In genomic region chr15:10609107-10609506, GRCm38 (mm10) we compare ENCODE assay signal across 33 mouse cellular contexts. TPM values are rescaled to one million over a fixed set of nuclear protein-coding genes. Genes with fewer than 3 reads are reported as not detected.
DNase-seq lines count a peak whose midpoint lies in the region; ATAC-seq and TF ChIP-seq lines count a peak whose summit lies in the region.
"Had no signal": no experiment of that assay in that cellular context is flagged by ENCODE, and none has a peak within 500 bp of the region (broad histone marks: within the 10 kb centered on the region; RNA-seq: fewer than 3 reads in every experiment).

No protein-coding gene starts in this region.

- H3K27ac ChIP-seq in heart, embryonic 15.5 days, result 0 out of 2 replicates have a peak overlapping the region, but pooled peaks have one; percentile 12
- H3K27ac ChIP-seq in midbrain, postnatal 0 days (ENCODE audit: low read depth, low read length), result no peak overlapping the region
- no peak overlapping the region for H3K27ac ChIP-seq in midbrain, embryonic 14.5 days (replicated peaks; ENCODE audit: low read depth, low read length)
- H3K27ac ChIP-seq in limb, embryonic 10.5 days, result peak overlapping the region; percentile 27; the same call in 1 of the 2 replicates
- H3K27ac ChIP-seq: forebrain, embryonic 15.5 days; hindbrain, embryonic 12.5 days; liver, embryonic 13.5 days had no signal

- no peak overlapping the region for H3K4me3 ChIP-seq in heart, embryonic 15.5 days
- H3K4me3 ChIP-seq in midbrain, postnatal 0 days (ENCODE audit: low read depth, low read length), result no peak overlapping the region
- H3K4me3 ChIP-seq in midbrain, embryonic 14.5 days (replicated peaks; ENCODE audit: low read depth, low read length), result no peak overlapping the region
- no peak overlapping the region for H3K4me3 ChIP-seq in limb, embryonic 10.5 days
- H3K4me3 ChIP-seq: forebrain, embryonic 15.5 days; heart, embryonic 12.5 days; hindbrain, embryonic 12.5 days; liver, embryonic 13.5 days had no signal

- 90% methylated on average over 4 of the region's 4 CpGs for WGBS in heart, embryonic 15.5 days
- 75% methylated on average over 4 of the region's 4 CpGs for WGBS in midbrain, postnatal 0 days
- WGBS in midbrain, embryonic 14.5 days, result 84% methylated on average over 4 of the region's 4 CpGs
- WGBS in limb, embryonic 10.5 days, result 92% methylated on average over 4 of the region's 4 CpGs

- no peaks in the 10 kb centered on the region for H3K27me3 ChIP-seq in heart, embryonic 15.5 days
- no peaks in the 10 kb centered on the region for H3K27me3 ChIP-seq in midbrain, postnatal 0 days (ENCODE audit: insufficient read depth, low read length)
- no peaks in the 10 kb centered on the region for H3K27me3 ChIP-seq in midbrain, embryonic 14.5 days (ENCODE audit: control insufficient read depth, insufficient read depth, low read length)
- no peaks in the 10 kb centered on the region for H3K27me3 ChIP-seq in limb, embryonic 10.5 days (ENCODE audit: low read depth, poor library complexity, severe bottlenecking)
- H3K27me3 ChIP-seq: forebrain, embryonic 15.5 days; heart, embryonic 12.5 days; hindbrain, embryonic 12.5 days; liver, embryonic 13.5 days had no signal

- no peak overlapping the region for H3K4me2 ChIP-seq in heart, embryonic 15.5 days
- no peak overlapping the region for H3K4me2 ChIP-seq in midbrain, postnatal 0 days (ENCODE audit: low read depth, low read length, poor library complexity, severe bottlenecking)
- H3K4me2 ChIP-seq in midbrain, embryonic 14.5 days (ENCODE audit: low read length), result no peak overlapping the region
- H3K4me2 ChIP-seq: forebrain, embryonic 15.5 days; heart, embryonic 12.5 days; hindbrain, embryonic 12.5 days; liver, embryonic 13.5 days; midbrain, embryonic 11.5 days had no signal

- peaks cover 13% of the 10 kb centered on the region; the same call in 1 of the 2 replicates for H3K36me3 ChIP-seq in heart, embryonic 15.5 days
- H3K36me3 ChIP-seq in midbrain, postnatal 0 days (ENCODE audit: insufficient read depth, low read length), result no peaks in the 10 kb centered on the region
- peaks cover 5% of the 10 kb centered on the region; the same call in 1 of the 2 replicates for H3K36me3 ChIP-seq in midbrain, embryonic 14.5 days (ENCODE audit: control insufficient read depth, insufficient read depth, low read length)
- H3K36me3 ChIP-seq in limb, embryonic 10.5 days, result peaks cover 54% of the 10 kb centered on the region

- no peak for DNase-seq in heart, adult 11 months
- DNase-seq in midbrain, postnatal 0 days (ENCODE audit: low spot score), result peak; percentile 35
- DNase-seq in midbrain, embryonic 14.5 days, result no peak
- no peak for DNase-seq in limb, embryonic 10.5 days (ENCODE audit: low spot score)
- no peak for DNase-seq in cerebellum, postnatal 36 days
- no peak for DNase-seq in cerebellum, adult 11-12 months
- DNase-seq in thymus, postnatal 36 days, result no peak
- DNase-seq: adrenal gland, postnatal 14 days; cerebellum, adult 9-11 months; gastrocnemius, postnatal 14 days; heart, adult 18-20 months; heart, postnatal 14 days; kidney, adult 2 months; kidney, postnatal 14 days; liver, embryonic 13.5 days; lung, adult 2 months; lung, postnatal 14 days had no signal

- no peak overlapping the region for H3K9ac ChIP-seq in heart, embryonic 15.5 days
- no peak overlapping the region for H3K9ac ChIP-seq in midbrain, postnatal 0 days (replicated peaks; ENCODE audit: low read length, poor library complexity, severe bottlenecking)
- no peak overlapping the region for H3K9ac ChIP-seq in midbrain, embryonic 14.5 days (replicated peaks; ENCODE audit: low read length)
- H3K9ac ChIP-seq: forebrain, embryonic 15.5 days; heart, embryonic 12.5 days; hindbrain, embryonic 12.5 days; liver, embryonic 13.5 days had no signal

- ATAC-seq in heart, embryonic 15.5 days (replicated peaks; ENCODE audit: insufficient number of reproducible peaks, insufficient read depth, low FRiP score, low read depth), result no peak
- ATAC-seq in midbrain, postnatal 0 days (ENCODE audit: low FRiP score), result no peak
- no peak for ATAC-seq in midbrain, embryonic 14.5 days (ENCODE audit: low FRiP score, low TSS enrichment)
- ATAC-seq: forebrain, embryonic 15.5 days had no signal

- H3K4me1 ChIP-seq in heart, embryonic 15.5 days (replicated peaks), result no peaks in the 10 kb centered on the region
- no peaks in the 10 kb centered on the region for H3K4me1 ChIP-seq in midbrain, postnatal 0 days (ENCODE audit: insufficient read depth, low read length)
- H3K4me1 ChIP-seq in midbrain, embryonic 14.5 days (ENCODE audit: control insufficient read depth, insufficient read depth, low read length), result no peaks in the 10 kb centered on the region
- peaks cover 9% of the 10 kb centered on the region for H3K4me1 ChIP-seq in limb, embryonic 10.5 days
- H3K4me1 ChIP-seq: forebrain, embryonic 15.5 days; heart, embryonic 12.5 days; hindbrain, embryonic 12.5 days; liver, embryonic 13.5 days had no signal

- TF ChIP-seq CTCF in midbrain, postnatal 0 days (IDR thresholded peaks at IDR 0.05), result no peak

- H3K9me3 ChIP-seq in heart, embryonic 15.5 days (replicated peaks), result no peaks in the 10 kb centered on the region
- H3K9me3 ChIP-seq in midbrain, postnatal 0 days (ENCODE audit: low read length), result no peaks in the 10 kb centered on the region
- H3K9me3 ChIP-seq in midbrain, embryonic 14.5 days (ENCODE audit: control insufficient read depth, low read length), result no peaks in the 10 kb centered on the region
- H3K9me3 ChIP-seq in limb, embryonic 10.5 days (replicated peaks), result 0 out of 2 replicates have a peak, but pooled peaks cover 3% of the 10 kb centered on the region
- H3K9me3 ChIP-seq: forebrain, embryonic 15.5 days; hindbrain, embryonic 12.5 days; liver, embryonic 13.5 days had no signal

RNA-seq across cellular contexts. Expression of gene Ttc23l, which starts 50.6 kb away (rescaled TPM):
- polyA plus RNA-seq in heart, embryonic 15.5 days (2015; fragmentation: Nextera tagmentation; extraction: Ambion mirVana), result not detected in 2 replicates
- total RNA-seq in midbrain, postnatal 0 days (2014; rRNA removed), result not detected in 2 replicates
- not detected in 2 replicates for polyA plus RNA-seq in midbrain, postnatal 0 days (2015; fragmentation: Nextera tagmentation; extraction: Ambion mirVana)
- 0.11 TPM in 1 of 2 replicates, not detected in the other for polyA plus RNA-seq in midbrain, embryonic 14.5 days (2014; fragmentation: Nextera tagmentation; extraction: Ambion mirVana)
- 0.13 TPM in 1 of 2 replicates, not detected in the other for polyA plus RNA-seq in limb, embryonic 10.5 days (2016; fragmentation: Nextera tagmentation; extraction: Ambion mirVana)
- total RNA-seq: adrenal gland, postnatal 14 days; gastrocnemius, postnatal 14 days; heart, adult 18-20 months; heart, postnatal 14 days; left cerebral cortex, adult 18-20 months; left cerebral cortex, postnatal 36 days; megakaryocyte progenitor cell, adult 5-6 weeks; neutrophil, adult 5-6 weeks had no signal
- polyA plus RNA-seq: brain, embryonic 14.5 days; cortical plate, adult 2 months; embryonic facial prominence, embryonic 11.5 days; forebrain, embryonic 15.5 days; heart, embryonic 12.5 days; hindbrain, embryonic 12.5 days; intestine, embryonic 14.5 days; kidney, adult 2 months; liver, embryonic 13.5 days; lung, adult 2 months; midbrain, embryonic 11.5 days; small intestine, adult 2 months; stomach, embryonic 16.5 days; thymus, postnatal 0 days had no signal

Comparison
In these comparisons a context has a peak if more than half of its experiments do, and no peak if none do; other contexts are left out.
1. H3K27ac ChIP-seq: peak in heart, embryonic 15.5 days (single experiment) and limb, embryonic 10.5 days (single experiment); none in midbrain, postnatal 0 days (single experiment) and midbrain, embryonic 14.5 days (single experiment).